Mouse (Mus musculus) gastrocnemius, adult 2 months (tissue): ENCODE data around the gene Kcnk1. TPM values are rescaled to one million over a fixed set of nuclear protein-coding genes. Genes with fewer than 3 reads are reported as not detected.

Source experiments
- DNase-seq: peaks from one replicate; pipeline ENCODE4 v3.0.0; 2022
- H3K27ac ChIP-seq: fragments of 200-600 bp; 2 replicates; pipeline ENCODE4 v1.8.1; 2022; ENCODE audit warnings: mild to moderate bottlenecking
- H3K4me3 ChIP-seq: fragments of 200-600 bp; 2 replicates; pipeline ENCODE4 v1.8.1; 2022; ENCODE audit warnings: mild to moderate bottlenecking, moderate library complexity
- CTCF ChIP-seq: fragments of 200-600 bp; IDR thresholded peaks from 2 replicates; pipeline ENCODE4 v1.8.1; 2022; ENCODE audit warnings: antibody characterized with exemption, mild to moderate bottlenecking, moderate library complexity
- intact Hi-C: fragments of 180-260 bp; cut with DNase I; formaldehyde crosslinking; loops from one replicate; pipeline ENCODE4 v1.15.1; 2025
- total RNA-seq, 2 experiments: library from RNA; stranded (reverse); gene quantifications; 2 replicates each; pipeline ENCODE4 v1.2.3; 2021

The Kcnk1 gene
- total RNA-seq, 2 experiments from 2014 or later = 0.17 to 0.84 TPM

GRCm38 (mm10) chr8:126006310-126006990, 11.5 kb downstream of the Kcnk1 start:
- no peak for TF ChIP-seq CTCF
- no peak overlapping the region for H3K27ac ChIP-seq
- no peak for DNase-seq
- intact Hi-C loops = no loop called here
- no peak overlapping the region for H3K4me3 ChIP-seq

- TF ChIP-seq CTCF = no peak
- DNase-seq = no peak
- Histone ChIP-seq H3K4me3 (no peak overlapping the region), H3K27ac (no peak overlapping the region)
- intact Hi-C loops = no loop called here
Measured at GRCm38 (mm10) chr8:126007538-126008330, 12.8 kb downstream of the Kcnk1 start.

GRCm38 (mm10) chr8:126008945-126009344, 14.0 kb downstream of the Kcnk1 start:
- intact Hi-C loops = no loop called here
- TF ChIP-seq CTCF = no peak
- H3K27ac ChIP-seq = no peak overlapping the region

GRCm38 (mm10) chr8:126010900-126011299, 15.9 kb downstream of the Kcnk1 start:
- Histone ChIP-seq H3K4me3 (no peak overlapping the region), H3K27ac (no peak overlapping the region)
- no peak for TF ChIP-seq CTCF
- intact Hi-C loops = no loop called here
- no peak for DNase-seq

More at GRCm38 (mm10) chr8:126008945-126009344, 14.0 kb downstream of the Kcnk1 start:
- DNase-seq = no peak
- H3K4me3 ChIP-seq = no peak overlapping the region

- intact Hi-C loops = no loop called here
- no peak overlapping the region for H3K27ac ChIP-seq
- no peak overlapping the region for H3K4me3 ChIP-seq
- DNase-seq = no peak
- no peak for TF ChIP-seq CTCF
Measured at GRCm38 (mm10) chr8:126012334-126012733, 17.4 kb downstream of the Kcnk1 start.

GRCm38 (mm10) chr8:126013646-126014045, 18.7 kb downstream of the Kcnk1 start:
- DNase-seq = no peak
- no peak for TF ChIP-seq CTCF
- intact Hi-C loops = no loop called here
- no peak overlapping the region for H3K4me3 ChIP-seq
- H3K27ac ChIP-seq = no peak overlapping the region

GRCm38 (mm10) chr8:126021932-126022331, 27.0 kb downstream of the Kcnk1 start:
- DNase-seq = no peak
- intact Hi-C loops = no loop called here
- H3K27ac ChIP-seq = no peak overlapping the region
- no peak for TF ChIP-seq CTCF
- H3K4me3 ChIP-seq = no peak overlapping the region

GRCm38 (mm10) chr8:126023706-126024305, 28.8 kb downstream of the Kcnk1 start:
- DNase-seq = no peak
- TF ChIP-seq CTCF = no peak
- Histone ChIP-seq H3K4me3 (no peak overlapping the region), H3K27ac (no peak overlapping the region)
- intact Hi-C loops = no loop called here

- no peak for TF ChIP-seq CTCF
Measured at GRCm38 (mm10) chr8:126024891-126025290, 29.9 kb downstream of the Kcnk1 start.

GRCm38 (mm10) chr8:126026121-126026520, 31.2 kb downstream of the Kcnk1 start:
- intact Hi-C loops = no loop called here
- H3K4me3 ChIP-seq = no peak overlapping the region
- no peak for DNase-seq
- no peak overlapping the region for H3K27ac ChIP-seq
- TF ChIP-seq CTCF = no peak

More at GRCm38 (mm10) chr8:126024891-126025290, 29.9 kb downstream of the Kcnk1 start:
- H3K4me3 ChIP-seq = no peak overlapping the region
- no peak for DNase-seq
- intact Hi-C loops = no loop called here
- no peak overlapping the region for H3K27ac ChIP-seq

GRCm38 (mm10) chr8:126026584-126026983, 31.6 kb downstream of the Kcnk1 start:
- Histone ChIP-seq H3K4me3 (no peak overlapping the region), H3K27ac (no peak overlapping the region)
- no peak for TF ChIP-seq CTCF
- DNase-seq = no peak
- intact Hi-C loops = no loop called here

- DNase-seq = no peak
- intact Hi-C loops = no loop called here
- Histone ChIP-seq H3K27ac (no peak overlapping the region), H3K4me3 (no peak overlapping the region)
- TF ChIP-seq CTCF = no peak
Measured at GRCm38 (mm10) chr8:126027486-126027885, 32.5 kb downstream of the Kcnk1 start.

- TF ChIP-seq CTCF = no peak
- intact Hi-C loops = no loop called here
- no peak overlapping the region for H3K27ac ChIP-seq
- no peak overlapping the region for H3K4me3 ChIP-seq
- no peak for DNase-seq
Measured at GRCm38 (mm10) chr8:126028941-126029340, 34.0 kb downstream of the Kcnk1 start.
